Mouse (Mus musculus): ENCODE measurements around the gene Nfic.

GRCm38 (mm10) chr10:81488081-81488480, 32.6 kb upstream of the Nfic start:
- no peak for TF ChIP-seq POLR2A (IDR thresholded peaks at IDR 0.05; ENCODE audit: low read depth, low read length)
- TF ChIP-seq CTCF (IDR thresholded peaks at IDR 0.05; ENCODE audit: extremely low read depth, insufficient read length, insufficient replicate concordance, low read depth, low read length) = no peak
